Mouse (Mus musculus) testis, adult 10 weeks (tissue): Measurements from ENCODE around the gene Lrg1. TPM values are rescaled to one million over a fixed set of nuclear protein-coding genes. Genes with fewer than 3 reads are reported as not detected.

Source experiments
- polyA plus RNA-seq: library from polyadenylated mRNA; stranded (reverse); fragments of 350-450 nt; fragmentation: Illumina TruSeq; extraction: RNeasy Lipid Tissue Mini Kit (QIAGEN cat#74804); gene quantifications from one replicate; pipeline ENCODE4 v1.2.3, GENCODE M21; 2014; ENCODE audit warnings: low read depth, low replicate concordance

The Lrg1 gene
- not detected for polyA plus RNA-seq

DNA sequence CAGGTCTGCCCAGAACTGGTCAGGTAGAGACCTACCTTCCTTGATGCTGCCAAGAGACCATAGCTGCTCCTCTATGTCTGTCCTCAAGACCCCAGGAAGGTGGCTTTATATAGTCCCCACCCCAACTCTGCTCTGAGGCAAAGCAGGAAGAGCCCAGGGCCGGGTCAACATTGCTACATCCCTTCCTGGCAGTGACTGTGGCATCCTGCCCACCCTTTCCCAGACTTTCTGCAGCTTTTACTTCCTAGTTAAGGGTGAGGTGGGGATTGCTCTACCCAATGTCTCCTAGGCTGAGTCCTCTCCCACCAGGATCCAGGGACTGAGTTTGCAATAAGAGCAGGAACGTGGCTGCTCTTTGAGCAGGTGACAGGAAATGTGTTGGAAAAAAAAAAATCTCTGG is at the start of gene Lrg1:
Gene Lrg1, minus strand, starts transcription at position 176 of the 400 bp plus-strand sequence.

DNA sequence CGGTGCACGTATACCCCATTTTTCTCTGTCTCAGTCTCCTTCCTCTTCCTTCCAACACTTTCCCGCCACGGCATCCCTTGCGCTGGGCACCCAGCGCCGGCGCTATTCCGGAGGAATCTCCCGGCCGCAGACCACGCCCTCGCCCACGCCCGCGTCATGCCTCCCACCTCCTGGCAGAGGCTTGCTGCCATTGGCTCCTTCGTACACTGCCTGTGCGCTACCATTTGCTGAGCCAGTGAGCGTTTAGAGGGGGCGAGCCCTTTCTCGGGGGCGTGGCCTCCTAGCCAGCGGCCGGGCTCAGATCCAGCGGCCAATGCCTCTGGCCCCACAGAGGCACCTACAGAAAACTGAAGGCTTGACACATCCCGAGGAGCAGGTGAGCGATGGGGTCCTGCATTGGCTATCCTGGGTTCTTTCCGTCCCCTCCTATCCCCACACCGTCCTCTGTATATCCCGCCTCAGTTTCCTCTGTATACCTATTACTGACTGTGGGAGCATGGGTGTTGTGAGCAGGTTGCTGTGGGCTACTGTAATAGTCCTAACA is 40.5 kb upstream of the Lrg1 start, which contains the start of gene Tnfaip8l1:
Gene Tnfaip8l1, plus strand, starts transcription at position 247 of the 544 bp plus-strand sequence.

GRCm38 (mm10) chr17:56139858-56140595 is 18.2 kb upstream of the Lrg1 start, which contains the start of gene Sema6b:
Gene Sema6b, minus strand, starts transcription at chr17:56140343.

DNA sequence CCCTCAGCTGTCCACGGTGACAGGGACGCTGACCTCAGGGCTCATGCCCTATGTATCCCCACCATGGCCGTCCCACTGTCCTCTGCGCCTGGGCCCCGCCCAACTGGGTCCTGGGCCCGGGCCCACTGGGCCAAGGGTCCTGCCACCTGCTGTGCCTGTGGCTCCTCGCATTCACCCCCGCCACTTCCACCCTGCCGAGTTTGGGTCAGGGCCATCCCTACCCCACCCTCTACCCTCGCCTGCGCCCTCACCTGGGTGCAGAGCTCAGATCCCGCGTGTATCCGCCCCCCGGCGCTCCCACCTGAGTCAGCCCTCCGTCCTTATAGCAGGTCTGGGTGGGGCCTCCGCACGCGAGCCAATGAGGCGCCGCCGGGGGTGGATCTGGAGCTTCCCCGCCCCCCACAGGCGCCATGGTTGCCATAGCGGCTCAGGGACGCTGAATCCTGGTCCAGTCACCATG is 4.5 kb downstream of the Lrg1 start, which contains the start of gene Plin5:
Gene Plin5, minus strand, starts transcription at position 346 of the 460 bp plus-strand sequence.

GRCm38 (mm10) chr17:56109219-56110051 is 12.4 kb downstream of the Lrg1 start, which contains the start of gene Plin4:
Gene Plin4, minus strand, starts transcription at chr17:56109803.

GRCm38 (mm10) chr17:56078880-56079795 is 42.7 kb downstream of the Lrg1 start, which contains the start of gene Hdgfl2:
Gene Hdgfl2, plus strand, starts transcription at chr17:56079634.

DNA sequence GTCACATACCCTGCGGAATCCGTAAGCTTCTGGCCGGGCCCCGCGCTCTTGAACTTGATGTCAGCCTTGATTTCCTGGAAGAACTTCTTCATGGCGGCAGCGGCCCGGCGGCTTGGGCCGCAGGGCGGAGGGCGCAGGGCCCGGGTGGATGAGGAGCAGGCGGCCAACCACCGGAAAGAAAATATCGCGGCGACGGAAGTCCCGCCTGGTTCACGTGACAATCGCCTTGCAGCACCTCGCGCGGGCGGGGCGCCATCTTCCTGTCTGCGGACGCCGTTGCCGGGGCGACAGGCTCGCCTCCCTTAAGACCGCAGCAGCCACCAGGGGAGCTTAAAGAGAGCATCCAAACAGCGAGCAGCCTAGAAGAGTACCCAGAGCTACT is 47.0 kb downstream of the Lrg1 start, which contains the start of gene Ubxn6:
Gene Ubxn6, minus strand, starts transcription at position 202 of the 382 bp plus-strand sequence.

Other genes with a start within 250 kb of the Lrg1 start
- gene Zfp119a, start 243.1 kb downstream of the Lrg1 start, polyA plus RNA-seq, result 3.0 TPM
- gene Zfp959, start 229.9 kb downstream of the Lrg1 start, polyA plus RNA-seq, result 4.6 TPM
- gene Zfp119b, start 172.5 kb downstream of the Lrg1 start, polyA plus RNA-seq, result 5.8 TPM
- gene Ebi3, start 169.4 kb downstream of the Lrg1 start, polyA plus RNA-seq, result not detected
- 1.1 TPM for gene Yju2, start 162.9 kb downstream of the Lrg1 start, polyA plus RNA-seq
- gene Shd, start 151.5 kb downstream of the Lrg1 start, polyA plus RNA-seq, result not detected
- not detected for gene Fsd1, start 135.5 kb downstream of the Lrg1 start, polyA plus RNA-seq
- gene Stap2, start 116.4 kb downstream of the Lrg1 start, polyA plus RNA-seq, result 2.7 TPM
- gene Mpnd, start 116.3 kb downstream of the Lrg1 start, polyA plus RNA-seq, result not detected
- 1.3 TPM for gene Sh3gl1, start 85.4 kb downstream of the Lrg1 start, polyA plus RNA-seq
- gene Chaf1a, start 81.6 kb downstream of the Lrg1 start, polyA plus RNA-seq, result 9.1 TPM
- gene Ubxn6, start 47.0 kb downstream of the Lrg1 start, polyA plus RNA-seq, result 116 TPM
- 8.6 TPM for gene Hdgfl2, start 42.4 kb downstream of the Lrg1 start, polyA plus RNA-seq
- gene Plin4, start 12.2 kb downstream of the Lrg1 start, polyA plus RNA-seq, result 0.07 TPM
- gene Plin5, start 4.4 kb downstream of the Lrg1 start, polyA plus RNA-seq, result 0.46 TPM
- gene Sema6b, start 18.3 kb upstream of the Lrg1 start, polyA plus RNA-seq, result not detected
- gene Tnfaip8l1, start 40.5 kb upstream of the Lrg1 start, polyA plus RNA-seq, result 0.07 TPM
- 9.1 TPM for gene Mydgf, start 61.9 kb upstream of the Lrg1 start, polyA plus RNA-seq
- gene Dpp9, start 96.9 kb upstream of the Lrg1 start, polyA plus RNA-seq, result 0.27 TPM
- gene Fem1a, start 134.8 kb upstream of the Lrg1 start, polyA plus RNA-seq, result 1.0 TPM
- gene Ticam1, start 154.8 kb upstream of the Lrg1 start, polyA plus RNA-seq, result not detected
- 4.0 TPM for gene Plin3, start 170.9 kb upstream of the Lrg1 start, polyA plus RNA-seq
- gene Arrdc5, start 178.3 kb upstream of the Lrg1 start, polyA plus RNA-seq, result 61.7 TPM
- gene Uhrf1, start 181.3 kb upstream of the Lrg1 start, polyA plus RNA-seq, result 22.3 TPM
- gene Kdm4b, start 204.1 kb upstream of the Lrg1 start, polyA plus RNA-seq, result 1.2 TPM